Mouse (Mus musculus) intestine, embryonic 14.5 days (tissue): ENCODE measurements around the gene Styk1. TPM values are rescaled to one million over a fixed set of nuclear protein-coding genes. Genes with fewer than 3 reads are reported as not detected.
A peak's percentile ranks its signal among the peaks of the same experiment; 100 is the strongest.

ENCODE experiments used
- ATAC-seq: fragments of 200-750 bp; cut with Nextera tagmentation; replicated peaks from 2 replicates; pipeline ENCODE4 v1.8.0; 2017; ENCODE audit warnings: low read depth, moderate number of reproducible peaks, moderate TSS enrichment, moderate library complexity; ENCODE audit not compliant: low FRiP score, low TSS enrichment
- DNase-seq: peaks from one replicate; pipeline ENCODE4 v3.0.0-alpha.2; 2018; ENCODE audit warnings: low spot score
- H3K27ac ChIP-seq: fragments of 300-500 bp; sonication (generic); 2 replicates; pipeline ENCODE4 v1.5.1; 2014; ENCODE audit warnings: low read depth, mild to moderate bottlenecking, control low read depth
- H3K27me3 ChIP-seq: fragments of 300-500 bp; sonication (generic); replicated peaks from 2 replicates; pipeline ENCODE4 v1.6.1; 2014; ENCODE audit warnings: low read length, control low read depth; ENCODE audit not compliant: control insufficient read depth, insufficient read depth
- H3K36me3 ChIP-seq: fragments of 300-500 bp; sonication (generic); 2 replicates; pipeline ENCODE4 v1.6.1; 2014; ENCODE audit warnings: low read length, control low read depth; ENCODE audit not compliant: control insufficient read depth, insufficient read depth
- H3K4me1 ChIP-seq: fragments of 300-500 bp; sonication (generic); replicated peaks from 2 replicates; pipeline ENCODE4 v1.6.1; 2014; ENCODE audit warnings: low read length, control low read depth, mixed read lengths; ENCODE audit not compliant: control insufficient read depth, insufficient read depth
- H3K4me2 ChIP-seq: fragments of 300-500 bp; sonication (generic); 2 replicates; pipeline ENCODE4 v1.6.1; 2014; ENCODE audit warnings: low read length
- H3K4me3 ChIP-seq: fragments of 300-500 bp; sonication (generic); 2 replicates; pipeline ENCODE4 v1.5.1; 2014; ENCODE audit warnings: low read depth, low read length, control low read depth, mixed read lengths
- H3K9ac ChIP-seq: fragments of 300-500 bp; sonication (generic); 2 replicates; pipeline ENCODE4 v1.6.1; 2014; ENCODE audit warnings: mild to moderate bottlenecking, low read length
- H3K9me3 ChIP-seq: fragments of 300-500 bp; sonication (generic); 2 replicates; pipeline ENCODE4 v1.6.1; 2016; ENCODE audit warnings: low read length, control low read depth; ENCODE audit not compliant: control insufficient read depth
- WGBS: fragments of 180-500 bp; shearing (Covaris S2); extraction: QIAGEN DNeasy Blood & Tissue Kit; methylation state at CpG from one replicate; pipeline ENCODE4 v1.1.7; 2014; 5-methylcytosine and 5-hydroxymethylcytosine counted together
- polyA plus RNA-seq: library from polyadenylated mRNA; unstranded; fragments of >200 nt; fragmentation: Nextera tagmentation; extraction: Ambion mirVana; gene quantifications from 2 replicates; pipeline ENCODE4 v1.2.1, GENCODE M21; 2014

The Styk1 gene
- polyA plus RNA-seq = 6.7 and 8.6 TPM in 2 replicates

GRCm38 (mm10) chr6:131353352-131353919 is at the start of gene Styk1:
Styk1 (minus strand) TSS chr6:131353597.
- WGBS = 2% methylated on average over 16 of the region's 16 CpGs

DNA sequence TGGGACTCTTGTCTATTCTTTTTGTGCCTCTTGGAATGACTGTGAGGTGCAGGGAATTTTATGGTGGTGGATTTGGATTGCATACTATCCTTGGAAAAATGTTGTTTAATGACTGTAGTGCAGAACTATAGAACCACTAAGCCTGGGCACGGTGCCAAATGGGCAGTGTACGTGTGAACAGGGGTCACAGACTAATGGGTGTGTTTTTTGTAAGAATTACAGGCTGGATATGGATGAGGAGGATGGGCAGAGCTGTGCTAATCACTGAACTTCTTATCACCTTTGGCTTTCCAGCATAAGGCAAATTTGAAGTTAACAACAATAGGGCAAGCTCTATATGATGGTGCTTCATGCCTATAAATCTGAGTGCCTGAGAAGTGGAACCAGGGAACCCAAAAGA is 49.6 kb upstream of the Styk1 start:
- 59% methylated on average over 2 of the region's 2 CpGs for WGBS
- ATAC-seq (no peak), DNase-seq (no peak)
- no peaks in the 10 kb centered on the region for H3K36me3 ChIP-seq
- H3K4me2 ChIP-seq = no peak overlapping the region
- H3K4me3 ChIP-seq = no peak overlapping the region
- H3K27ac ChIP-seq = no peak overlapping the region
- H3K4me1 ChIP-seq = no peaks in the 10 kb centered on the region
- H3K9me3 ChIP-seq = no peaks in the 10 kb centered on the region
- no peaks in the 10 kb centered on the region for H3K27me3 ChIP-seq
- H3K9ac ChIP-seq = no peak overlapping the region

More at GRCm38 (mm10) chr6:131353352-131353919, at the start of gene Styk1:
- DNase-seq = peak; percentile 88
- Histone ChIP-seq H3K4me2 (peak within 1 kb of the TSS; percentile 61), H3K27me3 (no peaks in the 10 kb centered on the region), H3K27ac (no peak within 1 kb of the TSS), H3K9ac (0 out of 2 replicates have a peak within 1 kb of the TSS, but pooled peaks have one; percentile 2), H3K9me3 (no peaks in the 10 kb centered on the region), H3K4me1 (no peaks in the 10 kb centered on the region), H3K4me3 (peak within 1 kb of the TSS; percentile 29), H3K36me3 (no peaks in the 10 kb centered on the region)
- ATAC-seq = peak; percentile 92

- H3K9ac ChIP-seq = no peak overlapping the region
- no peak overlapping the region for H3K27ac ChIP-seq
- no peaks in the 10 kb centered on the region for H3K27me3 ChIP-seq
- ATAC-seq = no peak
- no peaks in the 10 kb centered on the region for H3K9me3 ChIP-seq
- H3K36me3 ChIP-seq = no peaks in the 10 kb centered on the region
- H3K4me3 ChIP-seq = no peak overlapping the region
- no peak overlapping the region for H3K4me2 ChIP-seq
- no peaks in the 10 kb centered on the region for H3K4me1 ChIP-seq
- DNase-seq = no peak
These were observed 49.2 kb upstream of the Styk1 start for GRCm38 (mm10) chr6:131402606-131403005.

DNA sequence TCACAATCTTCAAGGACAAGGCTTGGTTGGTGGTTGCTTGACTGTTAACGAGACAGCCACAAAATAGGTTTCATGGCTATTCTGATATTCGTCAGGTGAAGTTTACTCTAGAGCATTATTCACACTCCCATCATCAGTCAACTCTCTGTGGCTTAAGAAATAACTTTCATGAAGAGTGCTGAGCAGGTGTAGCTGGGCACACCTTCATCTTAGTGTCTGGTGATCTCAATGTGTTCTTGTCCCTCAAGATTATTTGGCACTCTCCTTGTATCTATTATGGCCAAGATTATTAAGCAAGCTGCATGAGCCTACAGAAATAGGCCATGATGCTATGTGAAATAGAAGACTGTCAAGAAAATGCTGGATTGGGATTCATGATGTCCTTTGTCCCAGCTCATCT is 47.9 kb upstream of the Styk1 start:
- no peaks in the 10 kb centered on the region for H3K27me3 ChIP-seq
- DNase-seq (no peak), ATAC-seq (no peak)
- H3K4me3 ChIP-seq = no peak overlapping the region
- no peak overlapping the region for H3K9ac ChIP-seq
- H3K36me3 ChIP-seq = no peaks in the 10 kb centered on the region
- WGBS = 84% methylated on average over 2 of the region's 2 CpGs
- no peak overlapping the region for H3K4me2 ChIP-seq
- no peaks in the 10 kb centered on the region for H3K9me3 ChIP-seq
- H3K27ac ChIP-seq = no peak overlapping the region
- no peaks in the 10 kb centered on the region for H3K4me1 ChIP-seq

GRCm38 (mm10) chr6:131396650-131397049 is 43.3 kb upstream of the Styk1 start:
- no peaks in the 10 kb centered on the region for H3K4me1 ChIP-seq
- H3K4me2 ChIP-seq = no peak overlapping the region
- no peak overlapping the region for H3K27ac ChIP-seq
- no peak overlapping the region for H3K4me3 ChIP-seq
- no peaks in the 10 kb centered on the region for H3K27me3 ChIP-seq
- no peak overlapping the region for H3K9ac ChIP-seq
- no peak for DNase-seq
- WGBS = 44% methylated on average over 1 of the region's 1 CpGs
- ATAC-seq = no peak
- no peaks in the 10 kb centered on the region for H3K9me3 ChIP-seq
- H3K36me3 ChIP-seq = no peaks in the 10 kb centered on the region

- no peak overlapping the region for H3K4me3 ChIP-seq
- DNase-seq (no peak), ATAC-seq (no peak)
- no peaks in the 10 kb centered on the region for H3K36me3 ChIP-seq
- H3K9me3 ChIP-seq = no peaks in the 10 kb centered on the region
- 78% methylated on average over 4 of the region's 4 CpGs for whole genome bisulfite sequencing
- no peak overlapping the region for H3K9ac ChIP-seq
- H3K4me1 ChIP-seq = 0 out of 2 replicates have a peak, but pooled peaks cover under 1% of the 10 kb centered on the region
- no peaks in the 10 kb centered on the region for H3K27me3 ChIP-seq
- no peak overlapping the region for H3K27ac ChIP-seq
- H3K4me2 ChIP-seq = no peak overlapping the region
These were observed 40.7 kb upstream of the Styk1 start for GRCm38 (mm10) chr6:131393873-131394660.

DNA sequence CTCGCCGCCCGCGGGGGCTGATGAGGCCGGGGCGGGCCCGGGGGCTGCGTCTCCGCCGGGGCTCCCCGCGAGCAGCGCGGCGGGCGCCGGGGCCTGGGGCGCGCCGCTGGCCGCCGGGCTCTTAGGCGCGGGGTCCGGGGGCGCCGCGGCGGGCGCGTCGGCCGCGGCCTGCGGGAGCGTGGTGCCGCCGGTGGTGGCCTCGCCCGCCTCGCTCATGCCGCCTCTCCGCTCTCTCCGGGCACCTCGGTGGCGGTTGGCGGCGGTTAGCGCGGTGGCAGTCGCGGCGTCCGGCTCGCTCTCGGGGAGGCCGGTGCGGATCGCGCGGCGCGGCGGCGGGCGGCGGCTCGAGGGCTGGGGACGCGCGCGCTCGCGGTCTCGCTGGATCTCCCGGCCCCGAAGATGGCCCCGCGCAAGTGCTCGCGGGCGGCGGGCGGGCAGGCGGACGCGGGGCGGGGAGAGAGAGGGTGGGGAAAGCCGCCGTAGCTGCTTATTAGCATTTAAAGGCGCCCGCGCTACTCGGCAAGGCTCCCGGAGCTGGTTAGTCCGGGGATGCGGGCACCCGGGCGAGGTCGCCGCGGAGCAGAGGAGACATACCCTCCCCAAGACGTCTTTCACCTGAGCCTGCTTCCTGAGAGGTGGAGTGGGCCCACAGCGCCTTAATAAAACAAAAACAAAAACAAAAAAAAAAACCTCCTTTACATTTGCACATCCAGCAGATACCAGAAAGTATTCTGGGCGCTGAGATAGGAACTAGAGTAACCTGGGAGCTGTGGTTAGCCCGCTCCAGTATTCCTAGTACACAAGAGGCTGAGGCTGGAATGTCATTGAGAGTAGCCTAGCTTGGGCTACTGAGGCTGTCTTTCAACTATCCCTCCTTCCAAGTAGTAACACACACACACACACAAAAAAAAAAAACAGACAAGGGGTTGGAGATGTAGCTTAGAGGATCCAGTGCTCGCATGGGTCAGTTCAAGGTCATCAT is 34.9 kb upstream of the Styk1 start, which contains the start of gene Ybx3:
Gene Ybx3, minus strand, starts transcription at position 437 of the 982 bp plus-strand sequence.
- H3K27ac ChIP-seq = peak within 1 kb of the TSS; percentile 77
- H3K4me3 ChIP-seq = peak within 1 kb of the TSS; percentile 71
- H3K9ac ChIP-seq = peak within 1 kb of the TSS; percentile 91
- 0 out of 2 replicates have a peak, but pooled peaks cover under 1% of the 10 kb centered on the region for H3K36me3 ChIP-seq
- H3K9me3 ChIP-seq = no peaks in the 10 kb centered on the region
- ATAC-seq (peak; percentile 88), DNase-seq (peak; percentile 89)
- under 1% methylated on average over 97 of the region's 107 CpGs for WGBS
- H3K4me2 ChIP-seq = peak within 1 kb of the TSS; percentile 78
- H3K27me3 ChIP-seq = no peaks in the 10 kb centered on the region
- peaks cover 23% of the 10 kb centered on the region for H3K4me1 ChIP-seq
